7 mouse cellular contexts compared by ENCODE assay signal in the genomic region with DNA sequence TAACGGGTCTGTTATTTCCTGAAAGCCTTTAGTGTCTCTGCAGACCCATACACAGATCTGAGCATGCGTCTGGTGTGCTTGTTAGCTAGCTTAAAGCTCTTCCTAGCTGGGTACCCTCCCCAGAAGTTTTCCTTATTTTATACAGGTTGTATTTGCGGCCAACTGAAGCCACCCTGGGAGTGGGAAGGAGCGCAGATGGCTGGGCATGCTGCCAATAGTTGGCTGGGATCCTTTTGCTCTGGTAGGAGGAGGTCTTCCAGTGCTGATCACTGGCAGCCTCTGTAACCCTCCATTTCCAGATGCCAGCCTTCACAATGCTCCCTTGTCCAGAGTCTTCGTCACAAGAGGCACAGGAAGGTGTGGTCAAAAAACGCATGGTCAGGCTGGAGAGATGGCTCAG. TPM values are rescaled to one million over a fixed set of nuclear protein-coding genes. Genes with fewer than 3 reads are reported as not detected.
DNase-seq lines count a peak whose midpoint lies in the region; ATAC-seq lines count a peak whose summit lies in the region.

No protein-coding gene starts in this region.

- H3K4me3 ChIP-seq in forebrain, embryonic 13.5 days, result no peak overlapping the region
- H3K4me3 ChIP-seq in intestine, embryonic 15.5 days (replicated peaks), result no peak overlapping the region

- peak overlapping the region; percentile 25; the same call in 1 of the 2 replicates for H3K4me2 ChIP-seq in forebrain, embryonic 13.5 days
- H3K4me2 ChIP-seq in intestine, embryonic 15.5 days (replicated peaks), result no peak overlapping the region

- peak overlapping the region; percentile 30 for H3K9ac ChIP-seq in forebrain, embryonic 13.5 days
- no peak overlapping the region for H3K9ac ChIP-seq in intestine, embryonic 15.5 days

- 32% methylated on average over 6 of the region's 6 CpGs for WGBS in forebrain, embryonic 13.5 days
- 51% methylated on average over 6 of the region's 6 CpGs for WGBS in intestine, embryonic 15.5 days

- H3K27me3 ChIP-seq in forebrain, embryonic 13.5 days, result no peaks in the 10 kb centered on the region
- no peaks in the 10 kb centered on the region for H3K27me3 ChIP-seq in intestine, embryonic 15.5 days (replicated peaks)

- H3K9me3 ChIP-seq in forebrain, embryonic 13.5 days (replicated peaks), result no peaks in the 10 kb centered on the region
- H3K9me3 ChIP-seq in intestine, embryonic 15.5 days, result no peaks in the 10 kb centered on the region

- peaks cover 9% of the 10 kb centered on the region for H3K36me3 ChIP-seq in forebrain, embryonic 13.5 days (ENCODE audit: poor library complexity, severe bottlenecking)
- no peaks in the 10 kb centered on the region for H3K36me3 ChIP-seq in intestine, embryonic 15.5 days

- intact Hi-C loops in left cerebral cortex, postnatal 10 days (cut with DNase I), result no loop called here

- ATAC-seq in forebrain, embryonic 13.5 days, result peak; percentile 94
- peak; percentile 86 for ATAC-seq in intestine, embryonic 15.5 days

- H3K4me1 ChIP-seq in forebrain, embryonic 13.5 days, result peaks cover 24% of the 10 kb centered on the region
- H3K4me1 ChIP-seq in intestine, embryonic 15.5 days (replicated peaks), result peaks cover 11% of the 10 kb centered on the region

- H3K27ac ChIP-seq in forebrain, embryonic 13.5 days, result peak overlapping the region; percentile 77
- peak overlapping the region; percentile 22; the same call in 1 of the 2 replicates for H3K27ac ChIP-seq in intestine, embryonic 15.5 days

- peak; percentile 9 for DNase-seq in 3T3-L1 (ENCODE audit: low read depth, low spot score)
- DNase-seq in Muller cell, postnatal 12 days (ENCODE audit: inconsistent ontology term), result peak; percentile 75
- peak; percentile 70 to 84 for DNase-seq in left cerebral cortex, postnatal 10 days (ENCODE audit: extremely low spot score in 1 of 2, low spot score in 2 of 2)
- peak; percentile 58 to 68 for DNase-seq in right cerebral cortex, adult 2 months (ENCODE audit: low spot score in 2 of 2)
- no peak for DNase-seq in spleen, adult 18-20 months

RNA-seq across cellular contexts. Expression of a gene that starts 7.0 kb away (rescaled TPM):
- polyA plus RNA-seq in forebrain, embryonic 13.5 days (2015; fragmentation: Nextera tagmentation; extraction: Ambion mirVana), result 0.43 TPM in 1 of 2 replicates, not detected in the other
- polyA plus RNA-seq in intestine, embryonic 15.5 days (2015; fragmentation: Nextera tagmentation; extraction: Ambion mirVana), result 0.29 TPM in 1 of 2 replicates, not detected in the other
- not detected for total RNA-seq in left cerebral cortex, postnatal 10 days (2021)

RNA-seq across cellular contexts. Expression of a gene that starts 29.0 kb away (rescaled TPM):
- polyA plus RNA-seq in forebrain, embryonic 13.5 days (2015; fragmentation: Nextera tagmentation; extraction: Ambion mirVana), result 80.5 and 95.8 TPM in 2 replicates
- polyA plus RNA-seq in intestine, embryonic 15.5 days (2015; fragmentation: Nextera tagmentation; extraction: Ambion mirVana), result 46.6 and 48.3 TPM in 2 replicates
- 100 to 1,000 TPM; 166 to 172 TPM for total RNA-seq in left cerebral cortex, postnatal 10 days (2021)

RNA-seq across cellular contexts. Expression of a gene that starts 31.5 kb away (rescaled TPM):
- polyA plus RNA-seq in forebrain, embryonic 13.5 days (2015; fragmentation: Nextera tagmentation; extraction: Ambion mirVana), result 6.9 and 7.0 TPM in 2 replicates
- polyA plus RNA-seq in intestine, embryonic 15.5 days (2015; fragmentation: Nextera tagmentation; extraction: Ambion mirVana), result 5.1 and 5.7 TPM in 2 replicates
- 10 to 100 TPM; 12.5 to 14.6 TPM for total RNA-seq in left cerebral cortex, postnatal 10 days (2021)

RNA-seq across cellular contexts. Expression of a gene that starts 48.7 kb away (rescaled TPM):
- 4.2 and 5.7 TPM in 2 replicates for polyA plus RNA-seq in forebrain, embryonic 13.5 days (2015; fragmentation: Nextera tagmentation; extraction: Ambion mirVana)
- 2.8 and 3.4 TPM in 2 replicates for polyA plus RNA-seq in intestine, embryonic 15.5 days (2015; fragmentation: Nextera tagmentation; extraction: Ambion mirVana)
- total RNA-seq in left cerebral cortex, postnatal 10 days (2021), result 1 to 10 TPM; 4.5 to 5.0 TPM

Comparison
In these comparisons a context has a peak if more than half of its experiments do, and no peak if none do; other contexts are left out.
1. DNase-seq: peak in 3T3-L1 (single experiment), Muller cell, postnatal 12 days (single experiment), left cerebral cortex, postnatal 10 days (2 of 2) and right cerebral cortex, adult 2 months (2 of 2); none in spleen, adult 18-20 months (0 of 2).